Mouse (Mus musculus) limb, embryonic 12.5 days (tissue): ENCODE data around the gene Mrgpre. TPM values are rescaled to one million over a fixed set of nuclear protein-coding genes. Genes with fewer than 3 reads are reported as not detected.
A peak's percentile ranks its signal among the peaks of the same experiment; 100 is the strongest.

ENCODE experiments used
- ATAC-seq: fragments of 200-750 bp; cut with Nextera tagmentation; 2 replicates; pipeline ENCODE4 v1.8.0; 2017; ENCODE audit warnings: low read depth, moderate TSS enrichment; ENCODE audit not compliant: insufficient number of reproducible peaks, insufficient read depth, low FRiP score, low TSS enrichment
- H3K27ac ChIP-seq: fragments of 300-500 bp; sonication (generic); 2 replicates; pipeline ENCODE4 v1.5.1; 2016; ENCODE audit warnings: mild to moderate bottlenecking, moderate library complexity
- H3K27me3 ChIP-seq: fragments of 300-500 bp; sonication (generic); 2 replicates; pipeline ENCODE4 v1.6.1; 2016; ENCODE audit warnings: mild to moderate bottlenecking, moderate library complexity
- H3K36me3 ChIP-seq: fragments of 300-500 bp; sonication (generic); 2 replicates; pipeline ENCODE4 v1.6.1; 2016; ENCODE audit warnings: mild to moderate bottlenecking, moderate library complexity
- H3K4me1 ChIP-seq: fragments of 300-500 bp; sonication (generic); replicated peaks from 2 replicates; pipeline ENCODE4 v1.6.1; 2016
- H3K4me2 ChIP-seq: fragments of 300-500 bp; sonication (generic); 2 replicates; pipeline ENCODE4 v1.6.1; 2016; ENCODE audit warnings: mild to moderate bottlenecking, moderate library complexity
- H3K4me3 ChIP-seq: fragments of 300-500 bp; sonication (generic); replicated peaks from 2 replicates; pipeline ENCODE4 v1.5.1; 2016; ENCODE audit warnings: mild to moderate bottlenecking
- H3K9ac ChIP-seq: fragments of 300-500 bp; sonication (generic); replicated peaks from 2 replicates; pipeline ENCODE4 v1.6.1; 2016; ENCODE audit warnings: mild to moderate bottlenecking, moderate library complexity
- H3K9me3 ChIP-seq: fragments of 300-500 bp; sonication (generic); 2 replicates; pipeline ENCODE4 v1.6.1; 2016; ENCODE audit warnings: mild to moderate bottlenecking, moderate library complexity
- WGBS: fragments of 180-500 bp; shearing (Covaris S2); methylation state at CpG from one replicate; pipeline ENCODE4 v1.1.7; 2016; 5-methylcytosine and 5-hydroxymethylcytosine counted together
- polyA plus RNA-seq: library from polyadenylated mRNA; unstranded; fragments of >200 nt; fragmentation: Nextera tagmentation; extraction: Ambion mirVana; gene quantifications from 2 replicates; pipeline ENCODE4 v1.2.1, GENCODE M21; 2016

The Mrgpre gene
- polyA plus RNA-seq, 1 experiment from 2014 or later, result 1.2 TPM

GRCm38 (mm10) chr7:143753990-143754715 is 30.1 kb downstream of the Mrgpre start:
- Histone ChIP-seq H3K4me1 (peaks cover 13% of the 10 kb centered on the region; the same call in 1 of the 2 replicates), H3K9ac (no peak overlapping the region), H3K4me3 (no peak overlapping the region), H3K4me2 (no peak overlapping the region), H3K27me3 (peaks cover 50% of the 10 kb centered on the region), H3K27ac (no peak overlapping the region), H3K36me3 (no peaks in the 10 kb centered on the region), H3K9me3 (no peaks in the 10 kb centered on the region)
- WGBS, result 46% methylated on average over 5 of the region's 5 CpGs
- ATAC-seq, result no peak

- 75% methylated on average over 3 of the region's 3 CpGs for WGBS
- H3K4me3 ChIP-seq, result no peak overlapping the region
- H3K27me3 ChIP-seq, result peaks cover 41% of the 10 kb centered on the region
- H3K36me3 ChIP-seq, result no peaks in the 10 kb centered on the region
- no peak overlapping the region for H3K27ac ChIP-seq
- no peak overlapping the region for H3K4me2 ChIP-seq
- H3K9me3 ChIP-seq, result no peaks in the 10 kb centered on the region
- no peak overlapping the region for H3K9ac ChIP-seq
- no peak for ATAC-seq
- peaks cover 24% of the 10 kb centered on the region; the same call in 1 of the 2 replicates for H3K4me1 ChIP-seq
Observed at GRCm38 (mm10) chr7:143752606-143753005, 31.7 kb downstream of the Mrgpre start.

- H3K4me2 ChIP-seq, result no peak overlapping the region
- ATAC-seq, result no peak
- no peak overlapping the region for H3K9ac ChIP-seq
- H3K9me3 ChIP-seq, result no peaks in the 10 kb centered on the region
- 68% methylated on average over 4 of the region's 4 CpGs for WGBS
- peaks cover 19% of the 10 kb centered on the region; the same call in 1 of the 2 replicates for H3K4me1 ChIP-seq
- H3K27ac ChIP-seq, result no peak overlapping the region
- peaks cover 35% of the 10 kb centered on the region for H3K27me3 ChIP-seq
- H3K4me3 ChIP-seq, result no peak overlapping the region
- no peaks in the 10 kb centered on the region for H3K36me3 ChIP-seq
Observed at GRCm38 (mm10) chr7:143752056-143752455, 32.2 kb downstream of the Mrgpre start.

GRCm38 (mm10) chr7:143751380-143751779 is 32.9 kb downstream of the Mrgpre start:
- Histone ChIP-seq H3K4me3 (no peak overlapping the region), H3K4me1 (peaks cover 15% of the 10 kb centered on the region; the same call in 1 of the 2 replicates), H3K27me3 (peaks cover 30% of the 10 kb centered on the region), H3K9ac (no peak overlapping the region), H3K36me3 (no peaks in the 10 kb centered on the region), H3K4me2 (no peak overlapping the region), H3K9me3 (no peaks in the 10 kb centered on the region), H3K27ac (no peak overlapping the region)
- ATAC-seq, result no peak
- 77% methylated on average over 1 of the region's 1 CpGs for WGBS

- Histone ChIP-seq H3K4me2 (no peak overlapping the region), H3K27ac (no peak overlapping the region)
- WGBS, result 65% methylated on average over 3 of the region's 3 CpGs
Observed at GRCm38 (mm10) chr7:143749045-143749444, 35.3 kb downstream of the Mrgpre start.

GRCm38 (mm10) chr7:143748041-143748868 is 36.0 kb downstream of the Mrgpre start:
- ATAC-seq, result peak; percentile 67
- Histone ChIP-seq H3K4me1 (peaks cover 11% of the 10 kb centered on the region; the same call in 1 of the 2 replicates), H3K36me3 (no peaks in the 10 kb centered on the region), H3K4me2 (peak overlapping the region; percentile 51), H3K9me3 (no peaks in the 10 kb centered on the region), H3K27ac (peak overlapping the region; percentile 62), H3K4me3 (peak overlapping the region; percentile 22), H3K27me3 (peaks cover 8% of the 10 kb centered on the region; the same call in 1 of the 2 replicates), H3K9ac (peak overlapping the region; percentile 51)
- WGBS, result 4% methylated on average over 16 of the region's 16 CpGs

More at GRCm38 (mm10) chr7:143749045-143749444, 35.3 kb downstream of the Mrgpre start:
- H3K4me3 ChIP-seq, result no peak overlapping the region
- no peaks in the 10 kb centered on the region for H3K36me3 ChIP-seq
- H3K9me3 ChIP-seq, result no peaks in the 10 kb centered on the region
- H3K27me3 ChIP-seq, result peaks cover 8% of the 10 kb centered on the region; the same call in 1 of the 2 replicates
- ATAC-seq, result no peak
- no peak overlapping the region for H3K9ac ChIP-seq
- H3K4me1 ChIP-seq, result peaks cover 11% of the 10 kb centered on the region; the same call in 1 of the 2 replicates

- Histone ChIP-seq H3K36me3 (no peaks in the 10 kb centered on the region), H3K9me3 (no peaks in the 10 kb centered on the region), H3K27me3 (peaks cover 12% of the 10 kb centered on the region; the same call in 1 of the 2 replicates), H3K4me1 (peaks cover 25% of the 10 kb centered on the region), H3K9ac (peak overlapping the region; percentile 92), H3K27ac (no peak overlapping the region), H3K4me2 (peak overlapping the region; percentile 78), H3K4me3 (peak overlapping the region; percentile 68)
- no peak for ATAC-seq
- 14% methylated on average over 2 of the region's 2 CpGs for WGBS
Observed at GRCm38 (mm10) chr7:143740653-143741052, 43.6 kb downstream of the Mrgpre start.

GRCm38 (mm10) chr7:143739511-143740461 is 44.5 kb downstream of the Mrgpre start:
- peak overlapping the region; percentile 68 for H3K4me3 ChIP-seq
- H3K27ac ChIP-seq, result peak overlapping the region; percentile 80
- peak; percentile 93 for ATAC-seq
- WGBS, result 4% methylated on average over 37 of the region's 38 CpGs
- H3K4me1 ChIP-seq, result peaks cover 25% of the 10 kb centered on the region
- peaks cover 6% of the 10 kb centered on the region; the same call in 1 of the 2 replicates for H3K36me3 ChIP-seq
- peaks cover 12% of the 10 kb centered on the region; the same call in 1 of the 2 replicates for H3K27me3 ChIP-seq
- H3K4me2 ChIP-seq, result peak overlapping the region; percentile 78
- peak overlapping the region; percentile 92 for H3K9ac ChIP-seq
- no peaks in the 10 kb centered on the region for H3K9me3 ChIP-seq

- no peak for ATAC-seq
- H3K4me3 ChIP-seq, result peak overlapping the region; percentile 68
- no peak overlapping the region for H3K27ac ChIP-seq
- WGBS, result 45% methylated on average over 5 of the region's 5 CpGs
- H3K27me3 ChIP-seq, result peaks cover 12% of the 10 kb centered on the region; the same call in 1 of the 2 replicates
- H3K9ac ChIP-seq, result peak overlapping the region; percentile 92
- peak overlapping the region; percentile 78 for H3K4me2 ChIP-seq
- H3K36me3 ChIP-seq, result peaks cover 14% of the 10 kb centered on the region; the same call in 1 of the 2 replicates
- H3K9me3 ChIP-seq, result no peaks in the 10 kb centered on the region
- H3K4me1 ChIP-seq, result peaks cover 25% of the 10 kb centered on the region
Observed at GRCm38 (mm10) chr7:143738601-143739006, 45.7 kb downstream of the Mrgpre start.

GRCm38 (mm10) chr7:143738194-143738593 is 46.1 kb downstream of the Mrgpre start:
- H3K4me1 ChIP-seq, result peaks cover 25% of the 10 kb centered on the region
- H3K27ac ChIP-seq, result no peak overlapping the region
- no peaks in the 10 kb centered on the region for H3K9me3 ChIP-seq
- H3K4me3 ChIP-seq, result peak overlapping the region; percentile 68; the same call in 1 of the 2 replicates
- no peak for ATAC-seq
- peak overlapping the region; percentile 78 for H3K4me2 ChIP-seq
- peaks cover 14% of the 10 kb centered on the region; the same call in 1 of the 2 replicates for H3K36me3 ChIP-seq
- peak overlapping the region; percentile 92 for H3K9ac ChIP-seq
- 74% methylated on average over 6 of the region's 6 CpGs for WGBS
- H3K27me3 ChIP-seq, result peaks cover 12% of the 10 kb centered on the region; the same call in 1 of the 2 replicates
